Mouse (Mus musculus): ENCODE results near the gene 1600002K03Rik.

The 1600002K03Rik gene

DNA sequence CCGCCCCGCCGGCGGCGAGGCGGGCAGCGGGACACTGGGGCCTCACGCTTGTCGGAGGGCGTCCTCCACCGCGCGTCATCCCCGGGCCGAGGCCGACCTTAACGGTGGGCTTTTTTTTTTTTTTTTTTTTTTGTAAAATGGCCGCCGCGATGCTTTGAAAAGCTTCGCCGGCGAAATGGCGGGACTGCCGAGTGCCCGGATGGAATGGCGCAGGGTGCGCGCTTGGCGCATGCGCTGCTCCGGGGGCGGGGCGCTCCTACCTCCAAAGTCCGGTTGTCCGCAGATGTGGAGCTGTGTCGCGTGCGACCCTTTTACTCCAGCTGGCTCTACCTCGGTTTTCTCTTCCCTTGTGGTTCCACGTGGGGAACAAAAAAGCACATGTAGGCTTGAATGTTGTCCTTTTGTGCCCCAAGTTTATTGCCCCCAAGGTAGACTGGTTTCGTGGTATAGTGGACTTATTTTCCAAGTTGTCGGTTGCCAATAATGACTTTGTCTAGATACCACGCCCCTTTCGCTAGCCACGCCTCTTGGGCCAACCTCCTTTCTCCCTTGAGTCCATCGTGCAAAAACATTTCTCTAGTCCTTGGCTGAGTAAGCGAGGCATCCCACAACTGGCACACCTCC lies 4.6 kb upstream of the 1600002K03Rik start:
- DNase-seq: peak; percentile 83 to 87

DNA sequence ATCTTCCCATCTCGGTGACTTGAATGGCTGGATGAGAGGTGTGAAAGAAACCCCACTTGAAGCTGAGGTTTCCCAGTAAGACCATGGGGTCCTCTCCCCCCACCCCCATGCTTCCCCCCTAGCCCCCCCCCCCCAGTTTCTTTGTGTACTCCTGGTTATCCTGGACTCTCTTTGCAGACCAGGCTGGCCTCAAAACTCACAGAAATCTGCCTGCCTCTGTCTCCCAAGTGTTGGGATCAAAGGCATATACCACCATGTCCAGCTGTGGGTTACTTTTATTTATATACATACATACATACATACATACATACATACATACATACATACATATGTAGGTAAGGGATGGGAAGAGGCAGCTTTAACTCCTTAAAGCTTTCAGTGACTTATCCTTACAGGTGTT lies 3.7 kb upstream of the 1600002K03Rik start:
- DNase-seq: no peak

GRCm38 (mm10) chr10:80169651-80170050 lies 3.1 kb upstream of the 1600002K03Rik start:
- no peak for DNase-seq

GRCm38 (mm10) chr10:80170052-80170451 lies 2.7 kb upstream of the 1600002K03Rik start:
- DNase-seq: no peak

DNA sequence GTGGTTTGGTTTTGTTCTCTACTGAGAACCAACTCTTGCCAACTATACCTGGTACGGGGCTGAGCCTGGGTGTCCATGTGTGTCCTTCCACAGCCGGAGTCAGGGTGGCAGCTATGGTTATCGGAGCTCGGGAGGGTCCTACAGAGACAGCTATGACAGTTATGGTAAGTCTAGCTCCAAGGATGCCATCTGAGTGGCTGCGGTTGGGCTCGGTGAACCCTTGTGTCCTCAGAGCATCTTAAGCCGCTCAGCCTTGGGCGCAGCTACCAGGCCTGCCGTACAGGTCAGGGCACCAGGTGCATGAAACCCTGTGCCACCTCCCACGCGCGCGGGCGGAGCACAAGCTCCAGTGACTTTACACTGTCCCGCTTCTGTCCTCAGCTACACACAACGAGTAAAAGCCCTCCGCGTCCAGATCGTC lies 2.1 kb upstream of the 1600002K03Rik start:
- DNase-seq: no peak

GRCm38 (mm10) chr10:80171252-80171651 lies 1.5 kb upstream of the 1600002K03Rik start:
- DNase-seq: no peak

- peak in 1 of 2 experiments; percentile 28 for DNase-seq
These were observed 801 bp upstream of the 1600002K03Rik start for GRCm38 (mm10) chr10:80171760-80172526.

DNA sequence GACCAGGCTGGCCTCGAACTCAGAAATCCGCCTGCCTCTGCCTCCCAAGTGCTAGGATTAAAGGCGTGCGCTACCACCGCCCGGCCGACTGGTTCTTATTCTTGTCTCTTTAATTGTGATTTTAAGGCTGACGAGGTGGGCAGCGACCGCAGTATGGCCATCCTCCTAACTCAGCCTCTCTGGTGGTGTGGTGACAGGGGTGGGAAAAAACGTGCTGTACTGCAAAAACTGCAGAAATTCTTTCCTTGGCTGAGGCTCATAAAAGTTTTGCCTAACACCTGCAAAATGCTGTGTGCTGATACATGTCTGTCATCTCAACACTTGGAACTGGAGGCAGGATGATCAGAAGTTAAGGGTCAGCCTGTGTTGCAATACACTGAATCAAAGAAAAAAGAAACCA lies 614 bp downstream of the 1600002K03Rik start:
- DNase-seq: no peak

- DNase-seq: no peak
These were observed 1.4 kb downstream of the 1600002K03Rik start for GRCm38 (mm10) chr10:80173955-80174640.

DNA sequence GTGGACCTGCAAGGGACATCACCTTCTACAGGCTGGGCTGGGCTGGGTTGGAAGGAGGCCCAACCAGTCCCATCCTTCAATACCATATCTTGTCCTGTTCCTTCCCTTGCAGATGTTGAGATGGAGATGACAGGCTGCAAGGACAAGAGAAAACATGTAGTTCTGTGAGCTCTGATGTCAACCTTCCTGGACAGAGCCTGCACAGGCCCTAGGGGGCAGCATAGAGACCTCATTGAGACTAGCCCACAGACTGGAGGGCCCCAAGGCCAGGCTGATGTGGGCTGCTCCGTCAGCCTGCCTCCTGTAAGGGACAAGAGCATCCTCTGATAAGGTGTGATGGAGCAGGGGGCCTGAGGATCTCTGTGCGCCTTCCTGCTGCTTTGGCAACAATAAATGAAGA lies 2.0 kb downstream of the 1600002K03Rik start:
- DNase-seq: peak in 1 of 2 experiments; percentile 58

DNA sequence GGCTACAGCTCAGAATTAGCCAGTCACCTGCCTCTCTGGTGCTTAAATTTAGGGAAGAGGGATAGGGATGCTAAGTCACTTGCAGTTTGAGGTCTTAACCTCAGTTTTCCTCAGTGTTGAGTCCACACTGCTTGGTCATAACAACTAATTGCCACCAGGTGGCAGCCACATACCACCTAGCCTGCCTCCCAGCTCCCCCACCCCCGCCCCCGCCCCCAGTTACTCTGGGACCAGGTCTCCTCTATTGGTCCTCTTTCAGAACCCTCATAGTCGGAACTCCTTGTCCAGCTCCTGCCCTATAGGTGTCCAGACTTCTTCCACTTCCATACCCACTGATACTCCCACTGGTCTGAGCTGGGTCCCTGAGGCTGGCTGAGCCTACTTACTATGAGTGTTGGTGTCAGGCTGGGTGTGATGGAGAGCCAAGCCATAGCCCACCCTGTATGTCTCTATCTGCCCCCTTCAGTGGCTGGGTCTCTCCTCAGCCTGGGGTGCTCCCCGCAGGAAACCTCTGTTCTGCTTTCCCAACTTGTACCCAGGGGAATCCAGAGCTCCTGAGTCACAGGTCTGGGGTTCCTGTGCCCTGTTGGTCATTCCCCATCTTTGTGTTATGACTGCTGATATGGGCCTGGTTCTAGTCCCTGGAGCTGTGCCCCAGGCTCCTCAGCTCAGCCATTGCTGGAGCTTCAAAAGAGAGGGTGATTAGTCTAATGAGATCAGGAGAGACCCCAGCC lies 3.0 kb downstream of the 1600002K03Rik start:
- no peak for DNase-seq

- no peak for DNase-seq
These were observed 3.6 kb downstream of the 1600002K03Rik start for GRCm38 (mm10) chr10:80176270-80176834.

- DNase-seq: no peak
These were observed 4.9 kb downstream of the 1600002K03Rik start for GRCm38 (mm10) chr10:80177441-80178279.

DNA sequence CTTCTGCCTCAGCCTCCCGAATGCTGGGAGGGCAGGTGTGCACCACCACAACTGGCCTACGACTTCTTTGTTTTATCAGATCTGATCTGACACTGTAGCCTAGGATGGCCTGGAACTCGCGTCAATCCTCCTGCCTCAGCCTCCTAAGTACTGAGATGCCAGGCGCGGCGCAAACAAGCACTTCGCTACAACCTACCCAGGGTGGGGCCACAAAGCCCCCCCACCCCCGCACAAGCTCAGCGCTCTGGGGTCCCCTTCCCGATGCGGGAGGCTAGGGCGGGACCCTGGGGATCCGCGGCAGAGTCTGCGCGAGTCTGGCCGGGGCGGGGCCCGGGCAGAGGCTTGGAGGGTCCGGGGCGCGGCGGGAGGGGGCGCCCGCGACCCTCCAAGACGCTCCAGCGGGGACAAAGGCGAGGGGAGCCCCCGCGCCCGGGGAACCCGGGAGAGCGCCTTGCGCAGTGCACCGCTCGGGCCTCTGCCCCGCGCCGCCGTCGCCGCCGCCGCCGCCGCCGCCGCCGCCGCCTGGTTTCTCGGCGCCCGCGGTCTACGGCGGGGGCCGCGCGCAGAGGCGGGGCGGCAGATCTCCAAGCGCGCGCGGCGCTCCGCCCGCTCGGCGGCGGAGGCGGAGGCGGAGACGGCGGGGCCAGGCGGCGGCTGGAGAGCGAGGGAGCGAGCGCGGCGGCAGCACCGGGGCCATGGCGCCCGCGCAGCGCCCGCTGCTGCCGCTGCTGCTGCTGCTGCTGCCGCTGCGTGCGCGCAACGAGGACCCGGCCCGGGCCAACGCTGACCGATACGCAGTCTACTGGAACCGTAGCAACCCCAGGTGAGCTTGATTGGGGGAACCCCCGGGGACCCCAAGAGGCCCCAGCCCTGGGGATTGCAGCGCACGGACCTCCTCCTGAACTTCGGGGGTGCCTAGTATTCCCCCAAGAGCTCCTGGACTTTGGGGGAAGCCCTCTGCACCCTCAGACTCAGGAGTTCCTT lies 6.6 kb downstream of the 1600002K03Rik start, which contains the start of gene Efna2:
Gene Efna2, plus strand, starts transcription at position 415 of the 984 bp plus-strand sequence.
- DNase-seq: no peak

- no peak for DNase-seq
These were observed 7.5 kb downstream of the 1600002K03Rik start for GRCm38 (mm10) chr10:80180288-80180687.

GRCm38 (mm10) chr10:80180823-80181222 lies 8.1 kb downstream of the 1600002K03Rik start:
- no peak for DNase-seq

GRCm38 (mm10) chr10:80182547-80182946 lies 9.8 kb downstream of the 1600002K03Rik start:
- no peak for DNase-seq

DNA sequence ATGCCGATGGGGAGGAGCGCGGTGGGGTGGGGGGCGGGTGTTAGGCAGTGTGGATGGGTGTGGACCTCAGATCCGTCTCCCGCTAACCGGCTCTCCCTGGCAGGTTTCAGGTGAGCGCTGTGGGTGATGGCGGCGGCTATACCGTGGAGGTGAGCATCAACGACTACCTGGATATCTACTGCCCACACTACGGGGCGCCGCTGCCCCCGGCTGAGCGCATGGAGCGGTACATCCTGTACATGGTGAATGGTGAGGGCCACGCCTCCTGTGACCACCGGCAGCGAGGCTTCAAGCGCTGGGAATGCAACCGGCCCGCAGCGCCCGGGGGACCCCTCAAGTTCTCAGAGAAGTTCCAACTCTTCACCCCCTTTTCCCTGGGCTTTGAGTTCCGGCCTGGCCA lies 13.9 kb downstream of the 1600002K03Rik start:
- no peak for DNase-seq

DNA sequence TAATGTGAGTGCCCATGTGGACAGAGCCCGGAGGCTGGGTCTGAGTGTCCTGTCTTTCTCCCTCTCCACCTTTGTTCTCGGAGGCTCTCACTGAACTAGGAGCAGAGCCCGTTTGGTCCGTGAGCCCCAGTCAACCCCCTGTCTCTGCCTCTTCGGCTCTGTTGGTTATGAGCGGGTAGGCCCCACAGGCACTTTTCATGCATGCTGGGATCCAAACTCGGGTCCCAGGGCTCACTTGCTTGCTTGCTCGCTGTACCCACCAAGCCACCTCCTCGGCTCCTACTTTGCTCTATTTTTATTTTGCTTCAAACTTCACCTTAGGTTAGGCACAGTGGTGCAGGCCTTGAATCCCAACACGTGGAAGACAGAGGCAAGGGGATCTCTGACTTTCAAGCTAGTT lies 15.0 kb downstream of the 1600002K03Rik start:
- no peak for DNase-seq

DNA sequence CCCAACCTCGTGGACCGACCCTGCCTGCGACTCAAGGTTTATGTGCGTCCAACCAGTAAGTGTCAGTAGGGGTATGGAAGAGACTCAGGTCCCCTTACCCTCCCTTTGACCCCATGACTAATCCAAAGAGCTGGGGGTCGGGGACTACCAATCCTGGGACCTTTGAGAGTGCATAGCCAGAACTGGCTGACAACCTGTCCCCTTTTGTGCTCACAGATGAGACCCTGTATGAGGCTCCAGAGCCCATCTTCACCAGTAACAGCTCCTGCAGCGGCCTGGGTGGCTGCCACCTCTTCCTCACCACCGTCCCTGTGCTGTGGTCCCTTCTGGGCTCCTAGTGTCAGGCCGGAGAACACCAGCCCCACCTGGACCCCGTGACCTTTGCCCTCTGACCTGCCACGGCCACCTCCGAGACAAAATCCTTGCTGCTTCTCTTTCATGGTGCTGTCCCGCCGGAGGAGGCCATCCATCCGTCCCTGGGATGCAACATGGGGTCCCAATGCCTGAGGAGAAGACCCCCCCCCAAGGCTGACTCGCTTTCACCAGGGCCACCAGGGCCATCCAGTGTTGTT lies 15.8 kb downstream of the 1600002K03Rik start:
- DNase-seq: no peak
